Mouse (Mus musculus): Measurements from ENCODE around the gene Zfp768.
"Not testable (repeated sequence)": the region's sequence is repeated elsewhere in the genome, so short reads cannot be mapped to it uniquely, and the experiment has no call there.

The Zfp768 gene

DNA sequence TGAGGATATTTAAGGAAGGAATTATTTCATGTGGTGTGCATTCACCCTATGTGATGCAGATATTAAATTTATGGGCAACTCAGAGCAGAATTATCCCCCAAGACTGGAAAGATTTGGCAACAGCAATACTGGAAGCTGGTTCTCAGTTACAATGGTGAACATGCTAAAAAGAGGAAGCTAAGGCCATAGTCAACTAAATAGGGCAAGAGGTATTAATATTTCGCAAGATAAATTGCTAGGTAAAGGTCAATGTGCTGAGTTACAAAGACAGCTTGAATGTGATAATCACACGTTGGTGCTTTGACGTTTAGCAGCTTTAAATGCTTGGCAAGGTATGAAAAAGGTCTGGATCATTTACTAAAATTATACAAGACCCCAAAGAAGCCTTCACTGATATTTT is 10.4 kb upstream of the Zfp768 start:
- DNase-seq: no peak

GRCm38 (mm10) chr7:127351230-127352004 is 6.0 kb upstream of the Zfp768 start:
- no peak for DNase-seq

DNA sequence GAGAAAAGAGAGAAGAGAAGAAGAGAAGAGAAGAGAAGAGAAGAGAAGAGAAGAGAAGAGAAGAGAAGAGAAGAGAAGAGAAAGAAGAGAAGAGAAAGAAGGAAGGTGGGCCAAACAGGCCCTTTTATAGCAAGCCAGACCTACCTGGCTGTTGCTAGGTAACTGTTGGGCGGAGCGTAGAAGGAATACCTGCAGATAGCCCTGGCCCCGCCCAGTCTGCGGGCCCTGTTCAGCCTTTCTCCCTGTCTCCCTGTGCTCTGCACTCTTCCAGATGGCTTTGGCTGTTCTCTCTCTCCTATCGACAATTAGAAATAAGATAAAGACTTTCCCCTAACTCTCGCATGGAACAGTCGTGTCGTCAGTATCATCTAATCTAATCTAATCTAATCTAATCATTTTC is 1.3 kb upstream of the Zfp768 start:
- DNase-seq: peak; percentile 87

GRCm38 (mm10) chr7:127345092-127345491 is 297 bp downstream of the Zfp768 start:
- DNase-seq: peak; percentile 74

DNA sequence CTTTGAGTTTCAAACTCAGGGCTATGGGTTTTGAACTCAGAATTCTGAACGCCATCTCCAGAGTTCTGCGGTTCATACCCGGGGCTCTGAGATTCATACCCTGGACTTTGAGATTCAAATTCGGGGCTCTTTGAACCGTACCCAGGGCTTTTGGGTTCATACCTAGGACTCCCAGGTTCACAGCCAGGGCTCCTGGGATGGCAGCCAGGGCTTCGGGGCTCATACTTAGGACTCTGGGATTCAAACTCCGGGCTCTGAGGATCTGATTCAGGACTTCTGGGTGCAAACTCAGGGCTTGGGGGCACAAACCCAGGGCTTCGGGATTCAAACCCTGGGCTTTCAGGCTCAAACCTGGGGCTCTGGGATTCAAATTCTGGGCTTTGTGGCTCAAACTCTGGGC is 1.0 kb downstream of the Zfp768 start:
- peak; percentile 51 for DNase-seq

DNA sequence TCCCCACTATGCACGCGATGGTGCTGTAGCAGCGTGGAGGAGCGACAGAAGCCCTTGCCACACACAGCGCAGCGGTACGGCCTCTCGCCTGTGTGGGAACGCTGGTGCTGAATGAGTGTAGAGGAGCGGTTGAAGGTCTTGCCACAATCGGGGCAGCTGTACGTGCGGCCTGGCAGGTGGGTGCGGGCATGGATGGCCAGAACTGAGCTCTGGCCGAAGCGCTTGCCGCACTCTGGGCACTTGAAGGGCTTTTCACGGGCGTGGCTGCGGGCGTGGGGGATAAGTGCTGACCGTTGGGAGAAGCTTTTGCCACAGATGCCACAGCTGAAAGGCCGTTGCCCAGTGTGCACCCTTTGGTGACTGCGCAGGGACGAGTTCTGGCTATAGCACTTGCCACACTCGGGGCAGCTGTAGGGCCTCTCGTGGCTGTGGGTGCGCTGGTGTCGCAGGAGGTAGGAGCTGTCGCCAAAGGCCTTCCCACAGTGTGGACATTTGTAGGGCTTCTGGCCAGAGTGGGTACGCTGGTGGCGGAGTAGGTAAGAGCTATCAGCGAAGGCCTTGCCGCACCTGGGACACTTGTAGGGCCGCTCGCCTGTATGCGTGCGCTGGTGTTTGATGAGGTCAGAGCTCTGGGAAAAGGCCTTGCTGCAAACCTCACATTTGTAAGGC is 1.9 kb downstream of the Zfp768 start:
- peak; percentile 23 for DNase-seq

DNA sequence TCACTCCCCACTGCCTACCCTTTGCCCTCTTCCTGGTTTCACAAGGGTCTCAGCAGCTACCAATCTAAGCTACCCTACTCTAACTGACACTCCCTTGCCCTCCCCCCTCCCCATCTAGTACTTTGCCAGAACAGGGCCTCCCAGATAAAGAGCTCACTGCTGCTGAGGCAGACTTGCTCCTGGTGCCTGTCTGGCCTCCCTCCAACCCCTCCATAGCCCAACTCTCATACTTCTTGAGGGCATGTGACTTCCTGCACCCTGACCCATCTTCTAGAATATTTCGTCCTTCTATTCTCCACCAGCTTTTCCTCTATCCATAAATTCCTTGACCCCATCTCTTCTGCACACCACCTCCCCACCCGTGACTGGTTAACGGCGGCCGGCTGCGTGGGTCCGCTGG is 2.5 kb downstream of the Zfp768 start:
- DNase-seq: no peak

DNA sequence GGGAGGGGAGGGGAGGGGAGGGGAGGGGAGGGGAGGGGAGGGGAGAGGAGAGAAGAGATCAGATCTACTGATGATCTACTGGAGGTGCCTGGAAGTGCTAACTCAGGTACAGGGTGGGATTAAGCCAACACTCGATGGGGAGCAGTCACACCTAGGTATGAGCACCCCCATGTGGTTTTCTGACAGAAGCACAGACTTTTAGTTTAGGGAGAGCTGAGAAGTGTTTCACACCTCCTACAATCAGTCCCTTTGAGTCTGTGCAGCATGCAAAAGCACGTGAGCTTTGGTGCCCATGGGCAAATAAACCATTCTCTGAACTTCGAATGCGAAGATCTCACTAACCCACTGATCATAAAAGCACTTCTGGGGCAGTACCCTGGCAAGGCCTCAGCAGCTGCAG is 3.1 kb downstream of the Zfp768 start:
- peak; percentile 34 for DNase-seq

DNA sequence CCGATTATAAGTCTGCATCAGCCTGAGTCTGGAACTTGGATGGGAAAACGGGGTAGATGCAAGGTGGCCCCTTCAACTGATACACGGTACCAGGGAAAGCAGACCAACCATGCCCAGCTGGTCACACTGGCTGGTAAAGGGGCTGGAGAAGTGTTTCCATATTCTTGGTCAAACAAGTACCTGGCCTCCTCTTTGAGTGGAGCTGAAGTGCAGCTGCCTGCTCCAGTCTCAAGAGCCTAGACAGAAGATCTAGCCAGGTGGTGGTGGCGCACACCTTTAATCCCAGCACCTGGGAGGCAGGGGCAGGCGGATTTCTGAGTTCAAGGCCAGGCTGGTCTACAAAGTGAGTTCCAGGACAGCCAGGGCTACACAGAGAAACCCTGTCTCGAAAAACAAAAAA is 3.5 kb downstream of the Zfp768 start:
- not testable (repeated sequence) for DNase-seq

DNA sequence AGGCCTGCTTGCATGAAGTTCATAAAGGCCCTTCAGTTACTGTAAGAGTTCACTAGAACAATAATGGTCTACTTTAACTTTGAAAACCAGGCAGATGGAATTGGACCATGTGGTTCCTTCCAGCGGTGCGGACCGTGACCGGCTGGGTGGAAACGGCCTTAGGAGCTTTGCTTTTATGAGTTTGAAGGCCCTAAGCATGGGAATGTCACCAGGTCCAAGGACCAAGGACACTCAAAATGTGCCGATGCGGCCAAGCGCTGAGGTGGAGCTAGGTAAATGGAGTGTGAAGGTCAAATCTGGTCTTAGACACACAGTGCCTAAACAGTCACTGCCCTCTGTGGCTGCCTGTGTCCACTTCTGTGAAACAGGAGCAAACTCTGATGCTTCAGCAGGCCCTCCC is 4.0 kb downstream of the Zfp768 start:
- DNase-seq: peak; percentile 89

GRCm38 (mm10) chr7:127337636-127338035 is 7.8 kb downstream of the Zfp768 start:
- DNase-seq: peak; percentile 43

DNA sequence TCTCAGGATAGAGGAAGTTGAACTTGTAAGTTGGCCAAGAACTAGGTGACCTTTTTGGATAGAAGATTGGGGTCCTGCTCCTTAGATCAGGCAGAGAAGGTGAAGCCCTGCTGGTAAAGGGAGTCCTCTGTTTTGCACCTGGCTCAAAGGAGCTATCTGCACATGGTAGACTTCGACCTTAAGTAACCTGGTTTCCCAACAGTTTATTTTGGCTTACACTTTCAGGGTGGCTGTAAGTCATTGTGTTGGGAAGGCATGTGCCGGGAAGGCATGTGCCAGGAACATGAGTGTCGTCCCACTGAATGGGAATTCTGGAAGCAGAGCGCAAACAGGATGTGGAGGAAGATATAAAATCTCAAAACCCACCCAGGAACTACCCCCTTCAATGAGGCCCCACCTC is 9.8 kb downstream of the Zfp768 start:
- no peak for DNase-seq

DNA sequence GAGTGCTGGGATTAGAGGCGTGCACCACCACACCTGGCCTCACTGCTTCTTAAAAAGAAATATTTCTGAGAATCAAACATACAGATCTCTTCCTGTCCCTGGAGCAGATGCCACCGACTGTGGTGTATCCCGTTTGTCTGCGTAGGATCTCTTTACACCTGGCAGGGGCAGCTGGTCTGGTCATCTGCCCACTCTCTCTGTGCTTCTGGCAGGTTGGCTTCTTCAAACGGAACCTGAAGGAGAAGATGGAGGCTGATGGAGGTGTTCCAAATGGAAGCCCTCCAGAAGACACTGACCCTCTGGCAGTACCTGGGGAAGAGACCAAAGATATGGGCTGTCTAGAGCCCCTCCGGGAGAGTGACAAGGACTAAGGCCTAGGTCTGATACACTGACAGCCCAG is 12.1 kb downstream of the Zfp768 start:
- no peak for DNase-seq

DNA sequence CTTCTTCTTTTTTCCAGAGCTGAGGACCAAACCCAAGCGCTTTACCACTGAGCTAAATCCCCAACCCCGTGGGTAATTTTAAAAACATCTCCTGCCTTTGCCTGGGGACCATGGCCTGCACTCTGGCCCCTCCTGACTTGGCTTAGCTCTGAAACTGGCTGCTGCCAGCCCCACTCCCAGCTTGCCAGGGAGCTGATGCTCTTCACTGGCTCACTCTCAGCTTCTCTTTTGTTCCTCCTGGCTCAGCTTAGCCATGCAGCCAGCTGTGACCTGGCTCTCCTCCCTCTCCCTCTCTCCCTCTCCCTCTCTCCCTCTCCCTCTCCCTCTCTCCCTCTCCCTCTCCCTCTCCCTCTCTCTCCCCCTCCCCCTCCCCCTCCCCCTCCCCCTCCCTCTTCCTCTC is 18.7 kb downstream of the Zfp768 start:
- peak; percentile 46 for DNase-seq

- DNase-seq: peak; percentile 64
These were observed 19.8 kb downstream of the Zfp768 start for GRCm38 (mm10) chr7:127325550-127325949.

- no peak for DNase-seq
These were observed 20.4 kb downstream of the Zfp768 start for GRCm38 (mm10) chr7:127324944-127325343.

- peak; percentile 17 for DNase-seq
These were observed 23.3 kb downstream of the Zfp768 start for GRCm38 (mm10) chr7:127322085-127322484.

GRCm38 (mm10) chr7:127321106-127321505 is 24.3 kb downstream of the Zfp768 start:
- DNase-seq: no peak

GRCm38 (mm10) chr7:127313912-127314311 is 31.5 kb downstream of the Zfp768 start:
- DNase-seq: no peak

- no peak for DNase-seq
These were observed 35.4 kb downstream of the Zfp768 start for GRCm38 (mm10) chr7:127309951-127310350.

GRCm38 (mm10) chr7:127308887-127309286 is 36.5 kb downstream of the Zfp768 start:
- DNase-seq: peak; percentile 16

GRCm38 (mm10) chr7:127308431-127308830 is 37.0 kb downstream of the Zfp768 start:
- no peak for DNase-seq

- DNase-seq: no peak
These were observed 47.7 kb downstream of the Zfp768 start for GRCm38 (mm10) chr7:127297586-127298193.
